Mouse (Mus musculus): ENCODE results near the gene Lrmda. TPM values are rescaled to one million over a fixed set of nuclear protein-coding genes. Genes with fewer than 3 reads are reported as not detected.

Gene Lrmda
- total and polyA plus RNA-seq, 2 experiments from 2014 or later: 0.18 TPM; not detected in 1

DNA sequence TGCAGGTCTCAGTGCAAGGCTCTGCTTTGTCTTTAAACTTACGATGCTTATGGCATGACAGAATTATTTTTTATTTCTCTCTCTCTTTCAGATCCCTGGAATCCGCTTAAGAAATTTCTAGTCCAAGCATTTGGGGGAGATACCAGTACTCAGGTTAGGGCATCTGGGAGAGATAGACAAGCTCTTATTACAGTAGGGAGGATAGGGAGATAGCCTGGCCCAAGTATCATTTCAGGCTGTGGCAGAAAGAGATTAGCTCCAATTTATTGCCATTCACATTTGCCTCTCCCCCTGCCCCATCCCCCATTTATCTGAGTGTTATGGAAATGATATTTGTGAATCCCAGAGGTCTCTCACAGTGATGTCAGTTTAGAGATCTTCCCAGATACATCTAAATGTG, 923.1 kb downstream of the Lrmda start:
- no peaks in the 10 kb centered on the region for H3K27me3 ChIP-seq (ENCODE audit: insufficient read depth, low read length)
- TF ChIP-seq CTCF (IDR thresholded peaks at IDR 0.05; ENCODE audit: low read depth): no peak
- H3K27ac ChIP-seq (ENCODE audit: low read depth, low read length): no peak overlapping the region
- H3K4me2 ChIP-seq (ENCODE audit: low read depth): no peak overlapping the region
- H3K4me1 ChIP-seq (ENCODE audit: insufficient read depth): no peaks in the 10 kb centered on the region
- DNase-seq: no peak
- H3K9me3 ChIP-seq (ENCODE audit: low read length): no peaks in the 10 kb centered on the region
- no peak overlapping the region for H3K4me3 ChIP-seq (ENCODE audit: low read depth, low read length)
- WGBS: 86% methylated on average over 2 of the region's 2 CpGs
- no peak for ATAC-seq
- H3K36me3 ChIP-seq (ENCODE audit: insufficient read depth): no peaks in the 10 kb centered on the region
- no peak overlapping the region for H3K9ac ChIP-seq

DNA sequence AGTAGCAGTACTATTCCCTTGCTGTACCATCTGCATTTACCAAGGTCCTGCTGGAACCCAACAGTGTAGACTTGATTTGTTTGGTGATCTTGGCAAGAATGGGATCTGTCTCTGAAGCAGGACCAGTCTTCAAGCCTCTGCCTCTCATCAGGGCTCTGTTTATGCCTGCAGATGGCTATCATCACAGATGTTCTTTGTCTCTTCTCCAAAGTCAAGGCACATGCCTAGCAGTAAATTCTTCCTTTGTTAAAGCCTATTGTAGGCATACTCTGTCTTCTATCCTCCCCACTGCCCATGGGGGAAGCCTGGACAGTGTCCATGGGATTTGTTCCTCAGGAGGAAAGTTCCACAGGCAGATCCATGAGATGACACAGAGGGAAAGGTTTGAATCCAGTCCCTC, 930.0 kb downstream of the Lrmda start:
- H3K9ac ChIP-seq: no peak overlapping the region
- H3K4me1 ChIP-seq (ENCODE audit: insufficient read depth): no peaks in the 10 kb centered on the region
- no peak for ATAC-seq
- H3K4me3 ChIP-seq (ENCODE audit: low read depth, low read length): no peak overlapping the region
- H3K9me3 ChIP-seq (ENCODE audit: low read length): no peaks in the 10 kb centered on the region
- H3K36me3 ChIP-seq (ENCODE audit: insufficient read depth): no peaks in the 10 kb centered on the region
- H3K27ac ChIP-seq (ENCODE audit: low read depth, low read length): no peak overlapping the region
- no peak for DNase-seq
- no peak overlapping the region for H3K4me2 ChIP-seq (ENCODE audit: low read depth)
- no peak for TF ChIP-seq CTCF (IDR thresholded peaks at IDR 0.05; ENCODE audit: low read depth)
- H3K27me3 ChIP-seq (ENCODE audit: insufficient read depth, low read length): no peaks in the 10 kb centered on the region

DNA sequence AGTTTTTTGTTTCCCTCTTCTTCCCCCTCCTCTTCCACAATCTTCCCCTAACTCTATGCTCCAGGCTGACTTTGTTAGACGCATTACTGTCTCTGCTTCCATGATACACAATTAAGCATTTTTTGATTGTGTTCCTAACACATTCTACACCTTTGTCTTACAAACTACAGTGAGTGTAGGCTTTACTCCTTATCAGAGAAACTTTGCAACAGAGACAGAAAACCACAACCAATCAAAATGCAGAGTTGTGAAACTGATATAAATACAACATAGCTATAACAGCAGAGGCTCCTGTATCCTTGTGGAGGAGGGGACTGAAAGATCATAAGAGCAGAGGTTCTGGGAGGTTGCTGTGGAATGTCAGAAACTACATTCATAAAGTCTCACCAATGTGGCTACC, 933.5 kb downstream of the Lrmda start:
- no peak overlapping the region for H3K4me2 ChIP-seq (ENCODE audit: low read depth)
- no peak for ATAC-seq
- WGBS: 83% methylated on average over 1 of the region's 1 CpGs

DNA sequence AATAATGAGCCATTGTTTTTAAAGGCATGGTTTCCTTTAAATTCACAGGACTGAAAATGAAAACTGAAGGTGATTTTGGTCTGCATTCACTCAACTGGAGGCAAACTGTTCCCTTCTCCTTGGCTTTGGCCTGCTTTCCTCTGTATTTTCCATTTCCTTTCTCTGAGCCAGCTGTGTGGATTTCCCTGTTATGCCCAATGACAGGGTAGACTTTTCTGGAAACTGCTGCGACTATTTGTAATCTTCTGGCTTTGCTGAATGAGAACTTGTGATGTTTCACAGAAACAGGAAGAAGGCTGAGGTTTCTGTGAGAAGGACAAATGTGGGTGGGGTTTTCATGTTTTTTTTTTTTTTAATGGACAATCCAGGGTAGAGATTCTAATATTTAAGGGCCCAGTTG, 940.7 kb downstream of the Lrmda start:
- ATAC-seq (no peak), DNase-seq (no peak)
- Histone ChIP-seq H3K4me3 (ENCODE audit: low read depth, low read length) (no peak overlapping the region), H3K27me3 (ENCODE audit: insufficient read depth, low read length) (no peaks in the 10 kb centered on the region), H3K9me3 (ENCODE audit: low read length) (no peaks in the 10 kb centered on the region), H3K4me1 (ENCODE audit: insufficient read depth) (no peaks in the 10 kb centered on the region), H3K4me2 (ENCODE audit: low read depth) (no peak overlapping the region), H3K27ac (ENCODE audit: low read depth, low read length) (no peak overlapping the region), H3K9ac (no peak overlapping the region), H3K36me3 (ENCODE audit: insufficient read depth) (no peaks in the 10 kb centered on the region)
- 79% methylated on average over 1 of the region's 1 CpGs for WGBS
- no peak for TF ChIP-seq CTCF (IDR thresholded peaks at IDR 0.05; ENCODE audit: low read depth)

More for the DNA sequence above, 933.5 kb downstream of the Lrmda start:
- no peak for TF ChIP-seq CTCF (IDR thresholded peaks at IDR 0.05; ENCODE audit: low read depth)
- no peaks in the 10 kb centered on the region for H3K36me3 ChIP-seq (ENCODE audit: insufficient read depth)
- H3K9ac ChIP-seq: no peak overlapping the region
- H3K9me3 ChIP-seq (ENCODE audit: low read length): no peaks in the 10 kb centered on the region
- H3K4me3 ChIP-seq (ENCODE audit: low read depth, low read length): no peak overlapping the region
- no peaks in the 10 kb centered on the region for H3K27me3 ChIP-seq (ENCODE audit: insufficient read depth, low read length)
- no peaks in the 10 kb centered on the region for H3K4me1 ChIP-seq (ENCODE audit: insufficient read depth)
- no peak for DNase-seq
- no peak overlapping the region for H3K27ac ChIP-seq (ENCODE audit: low read depth, low read length)

DNA sequence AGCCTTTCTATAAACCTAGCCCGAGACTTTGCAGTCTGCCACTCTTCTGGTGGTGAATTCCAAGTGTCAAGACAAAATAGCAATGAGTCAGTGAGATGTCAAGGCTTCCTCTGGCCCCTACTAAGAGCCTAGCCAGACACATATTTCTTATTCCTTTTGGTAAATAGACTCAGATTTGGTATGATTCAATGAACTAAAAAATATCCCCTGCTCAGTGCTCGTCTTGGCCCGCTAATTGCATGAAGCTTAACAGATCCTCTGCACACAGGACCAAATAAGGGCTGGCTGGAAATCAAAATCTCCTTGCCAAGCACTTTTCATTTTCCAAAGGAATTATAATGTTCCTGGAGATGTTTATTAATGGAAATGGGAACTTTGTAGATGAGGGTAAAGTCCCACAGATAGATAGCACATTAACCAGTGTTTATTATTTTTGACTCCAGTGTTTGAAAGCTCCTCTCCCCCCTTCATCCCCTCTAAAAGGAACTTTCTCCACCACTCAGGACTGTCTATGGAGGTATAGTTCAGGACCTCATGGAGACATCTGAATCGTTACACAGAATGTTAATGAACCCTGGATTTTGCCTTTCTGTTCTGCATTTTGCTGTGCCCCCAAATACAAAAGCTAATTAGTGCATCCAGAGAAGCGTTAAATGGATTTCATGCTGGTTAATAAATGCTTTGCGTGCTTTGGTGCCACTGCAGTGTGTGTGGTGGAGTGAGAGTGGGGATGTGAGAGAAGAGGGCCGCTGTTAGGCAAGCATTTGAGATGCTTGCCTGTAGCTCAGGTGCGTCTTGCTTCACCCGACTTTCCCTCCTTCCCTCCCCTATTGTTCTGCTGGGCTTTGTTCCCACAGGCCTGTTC, 945.5 kb downstream of the Lrmda start:
- no peak for TF ChIP-seq CTCF (IDR thresholded peaks at IDR 0.05; ENCODE audit: low read depth)
- no peaks in the 10 kb centered on the region for H3K9me3 ChIP-seq (ENCODE audit: low read length)
- no peak overlapping the region for H3K4me2 ChIP-seq (ENCODE audit: low read depth)
- no peaks in the 10 kb centered on the region for H3K4me1 ChIP-seq (ENCODE audit: insufficient read depth)
- ATAC-seq (no peak), DNase-seq (peak; percentile 37)
- WGBS: 27% methylated on average over 9 of the region's 9 CpGs
- H3K36me3 ChIP-seq (ENCODE audit: insufficient read depth): no peaks in the 10 kb centered on the region
- no peak overlapping the region; the same call in 1 of the 2 replicates for H3K27ac ChIP-seq (ENCODE audit: low read depth, low read length)
- no peak overlapping the region for H3K9ac ChIP-seq
- H3K27me3 ChIP-seq (ENCODE audit: insufficient read depth, low read length): no peaks in the 10 kb centered on the region
- H3K4me3 ChIP-seq (ENCODE audit: low read depth, low read length): no peak overlapping the region

DNA sequence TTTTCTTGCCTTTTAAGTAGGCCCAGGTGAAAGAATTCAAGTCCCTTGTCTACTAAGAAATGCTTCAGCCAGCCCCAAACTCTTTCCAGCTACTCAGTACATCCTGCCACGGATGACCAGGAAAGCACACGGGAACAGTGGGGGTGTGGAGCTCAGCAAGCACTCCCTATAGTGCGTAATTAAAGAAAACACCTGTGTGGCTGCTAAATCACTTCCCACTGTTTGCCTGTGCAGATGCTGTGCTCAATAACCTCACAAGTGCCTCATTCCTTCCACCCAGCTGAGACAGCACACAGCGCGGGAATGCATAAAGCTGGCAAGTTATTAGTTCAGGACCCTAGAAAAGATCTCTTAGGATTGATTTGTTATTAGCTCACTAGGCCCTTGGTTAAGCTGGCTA, 949.2 kb downstream of the Lrmda start:
- H3K9me3 ChIP-seq (ENCODE audit: low read length): no peaks in the 10 kb centered on the region
- DNase-seq: no peak
- WGBS: 71% methylated on average over 5 of the region's 5 CpGs

DNA sequence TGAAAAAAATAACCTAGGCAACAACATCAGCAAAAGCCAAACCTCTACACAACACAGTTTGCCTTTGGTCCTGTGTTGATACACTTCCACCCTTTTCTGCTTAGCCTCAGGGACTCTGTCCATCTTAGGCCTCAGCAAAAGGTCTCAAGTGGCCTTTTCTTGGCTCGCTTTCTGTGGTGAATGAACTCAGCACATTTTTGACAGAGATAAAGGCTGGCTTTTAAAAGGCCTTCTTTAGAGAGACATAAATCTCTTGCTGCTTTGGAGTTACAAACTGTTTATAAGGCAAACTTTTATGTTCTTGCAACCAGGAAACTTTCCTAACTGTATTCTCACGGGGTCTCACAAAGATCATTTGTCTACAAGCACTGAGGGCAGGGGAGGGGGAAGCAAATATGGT, 967.2 kb downstream of the Lrmda start:
- no peaks in the 10 kb centered on the region for H3K36me3 ChIP-seq (ENCODE audit: insufficient read depth)
- H3K9ac ChIP-seq: no peak overlapping the region
- H3K4me3 ChIP-seq (ENCODE audit: low read depth, low read length): no peak overlapping the region
- no peaks in the 10 kb centered on the region for H3K9me3 ChIP-seq (ENCODE audit: low read length)
- H3K4me1 ChIP-seq (ENCODE audit: insufficient read depth): no peaks in the 10 kb centered on the region
- H3K4me2 ChIP-seq (ENCODE audit: low read depth): no peak overlapping the region
- WGBS: 66% methylated on average over 2 of the region's 2 CpGs
- no peak for ATAC-seq
- no peak overlapping the region for H3K27ac ChIP-seq (ENCODE audit: low read depth, low read length)
- DNase-seq: no peak
- TF ChIP-seq CTCF (IDR thresholded peaks at IDR 0.05; ENCODE audit: low read depth): no peak
- no peaks in the 10 kb centered on the region for H3K27me3 ChIP-seq (ENCODE audit: insufficient read depth, low read length)

More for the DNA sequence above, 949.2 kb downstream of the Lrmda start:
- H3K36me3 ChIP-seq (ENCODE audit: insufficient read depth): no peaks in the 10 kb centered on the region
- H3K9ac ChIP-seq: no peak overlapping the region
- no peak for ATAC-seq
- no peak for TF ChIP-seq CTCF (IDR thresholded peaks at IDR 0.05; ENCODE audit: low read depth)
- no peak overlapping the region for H3K4me2 ChIP-seq (ENCODE audit: low read depth)
- H3K4me3 ChIP-seq (ENCODE audit: low read depth, low read length): no peak overlapping the region
- H3K27ac ChIP-seq (ENCODE audit: low read depth, low read length): no peak overlapping the region
- no peaks in the 10 kb centered on the region for H3K27me3 ChIP-seq (ENCODE audit: insufficient read depth, low read length)
- no peaks in the 10 kb centered on the region for H3K4me1 ChIP-seq (ENCODE audit: insufficient read depth)
